Mouse (Mus musculus): ENCODE results near the gene Pdzd11. TPM values are rescaled to one million over a fixed set of nuclear protein-coding genes. Genes with fewer than 3 reads are reported as not detected.

Gene Pdzd11
- polyA plus RNA-seq, 1 experiment from 2014 or later: 94.0 TPM

- Histone ChIP-seq H3K4me3 (no peak within 1 kb of the TSS), H3K4me1 (no peaks in the 10 kb centered on the region), H3K36me3 (replicated peaks) (no peaks in the 10 kb centered on the region), H3K27me3 (replicated peaks) (peaks cover 15% of the 10 kb centered on the region), H3K4me2 (no peak within 1 kb of the TSS), H3K27ac (no peak within 1 kb of the TSS), H3K9me3 (no peaks in the 10 kb centered on the region), H3K9ac (no peak within 1 kb of the TSS)
- ATAC-seq (replicated peaks): no peak
- WGBS: 61% methylated on average over 4 of the region's 4 CpGs
Observed at GRCm38 (mm10) chrX:100594791-100595190, 31.6 kb downstream of the Pdzd11 start, which contains the start of gene P2ry4. Gene P2ry4 (minus strand): TSS chrX:100594869.

Other genes with a start within 250 kb of the Pdzd11 start
- gene Otud6a, start 197.6 kb downstream of the Pdzd11 start, polyA plus RNA-seq (2015; fragmentation: Nextera tagmentation; extraction: Ambion mirVana): not detected in 2 replicates
- 0.10 and 0.37 TPM in 2 replicates for gene Awat2, start 183.9 kb downstream of the Pdzd11 start, polyA plus RNA-seq (2015; fragmentation: Nextera tagmentation; extraction: Ambion mirVana)
- gene Igbp1, start 132.3 kb downstream of the Pdzd11 start, polyA plus RNA-seq (2015; fragmentation: Nextera tagmentation; extraction: Ambion mirVana): 23.2 and 24.9 TPM in 2 replicates
- gene Dgat2l6, start 101.7 kb downstream of the Pdzd11 start, polyA plus RNA-seq (2015; fragmentation: Nextera tagmentation; extraction: Ambion mirVana): 0.05 TPM in 1 of 2 replicates, not detected in the other
- gene Awat1, start 54.3 kb downstream of the Pdzd11 start, polyA plus RNA-seq (2015; fragmentation: Nextera tagmentation; extraction: Ambion mirVana): not detected in 2 replicates
- not detected in 2 replicates for gene P2ry4, start 31.7 kb downstream of the Pdzd11 start, polyA plus RNA-seq (2015; fragmentation: Nextera tagmentation; extraction: Ambion mirVana)
- not detected in 2 replicates for gene Arr3, start 21.1 kb downstream of the Pdzd11 start, polyA plus RNA-seq (2015; fragmentation: Nextera tagmentation; extraction: Ambion mirVana)
- gene Kif4, start 831 bp downstream of the Pdzd11 start, polyA plus RNA-seq (2015; fragmentation: Nextera tagmentation; extraction: Ambion mirVana): 4.0 and 4.6 TPM in 2 replicates
- gene Gdpd2, start 103.3 kb upstream of the Pdzd11 start, polyA plus RNA-seq (2015; fragmentation: Nextera tagmentation; extraction: Ambion mirVana): 34.1 and 35.0 TPM in 2 replicates
- 6.2 and 6.6 TPM in 2 replicates for gene Dlg3, start 141.2 kb upstream of the Pdzd11 start, polyA plus RNA-seq (2015; fragmentation: Nextera tagmentation; extraction: Ambion mirVana)

Data from midbrain, embryonic 15.5 days (tissue).